Mouse (Mus musculus) brain, embryonic 14.5 days (tissue): Measurements from ENCODE around the gene Tbl1x. TPM values are rescaled to one million over a fixed set of nuclear protein-coding genes. Genes with fewer than 3 reads are reported as not detected.

Experiments
- DNase-seq: peaks from one replicate; pipeline ENCODE4 v3.0.0-alpha.2; 2011; ENCODE audit warnings: low read depth
- CTCF ChIP-seq: fragments of 200-500 bp; IDR thresholded peaks from 2 replicates; pipeline ENCODE4 v1.5.1; 2012; ENCODE audit warnings: inconsistent platforms, mild to moderate bottlenecking, moderate library complexity, borderline replicate concordance; ENCODE audit not compliant: insufficient read depth, insufficient read length; ENCODE audit errors: extremely low read depth
- POLR2A ChIP-seq: fragments of 200-500 bp; IDR thresholded peaks from 2 replicates; pipeline ENCODE4 v1.6.1; 2012; ENCODE audit warnings: mild to moderate bottlenecking, inconsistent platforms, borderline replicate concordance; ENCODE audit not compliant: poor library complexity, insufficient read depth, insufficient read length, severe bottlenecking; ENCODE audit errors: extremely low read depth
- polyA plus RNA-seq: library from polyadenylated mRNA; depleted of rRNA; stranded (reverse); fragments of >200 nt; gene quantifications from 2 replicates; pipeline ENCODE4 v1.2.3, GENCODE M21; 2012; rRNA removed

The Tbl1x gene
- 47.0 and 51.8 TPM in 2 replicates for polyA plus RNA-seq

- TF ChIP-seq POLR2A (0 out of 2 replicates have a peak, but pooled peaks have one; percentile 20), CTCF (no peak)
- DNase-seq: peak; percentile 92
These were observed at the start of gene Tbl1x for GRCm38 (mm10) chrX:77510371-77511300. TSS of gene Tbl1x (plus strand) at chrX:77511013.

DNA sequence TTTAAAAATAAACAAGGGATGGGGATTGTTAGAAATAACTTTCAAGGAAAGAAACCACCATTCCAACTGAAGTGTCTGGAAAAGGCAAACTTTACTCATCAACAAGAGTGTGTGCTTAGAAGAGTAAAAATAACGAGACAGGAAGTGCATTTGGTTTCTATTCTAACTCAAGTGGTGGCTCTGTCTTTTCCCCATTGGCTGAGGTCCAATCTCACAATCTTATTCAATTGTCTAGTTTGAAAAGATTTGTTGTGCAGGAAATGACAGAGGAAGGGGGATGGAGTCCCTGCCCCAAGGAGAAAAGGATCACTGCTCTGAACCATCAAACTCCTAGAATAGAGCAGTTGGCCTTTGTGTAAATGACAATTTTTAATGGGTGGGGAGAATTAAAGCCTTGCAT is 41.6 kb upstream of the Tbl1x start:
- DNase-seq: no peak
- TF ChIP-seq CTCF (no peak), POLR2A (no peak)

DNA sequence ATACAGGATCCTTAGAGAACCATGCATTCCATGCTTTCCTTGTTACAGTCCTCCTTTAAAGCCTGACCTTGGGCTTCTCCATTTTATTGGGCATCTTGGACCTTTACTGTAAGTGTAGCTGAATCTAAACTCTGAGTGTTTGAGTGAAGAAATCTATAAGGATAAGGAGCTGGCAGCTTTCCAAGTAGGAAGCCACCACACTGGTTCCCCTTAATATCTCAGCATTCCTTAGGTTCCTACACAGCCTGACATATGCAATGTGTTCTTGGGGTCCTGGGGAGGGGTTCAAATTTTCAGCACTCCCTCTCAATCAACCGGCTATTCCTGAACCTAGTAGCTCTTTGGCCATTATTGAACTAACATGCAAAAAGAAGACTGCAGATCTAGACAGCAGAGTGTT is 38.0 kb upstream of the Tbl1x start:
- TF ChIP-seq POLR2A (no peak), CTCF (no peak)
- no peak for DNase-seq

DNA sequence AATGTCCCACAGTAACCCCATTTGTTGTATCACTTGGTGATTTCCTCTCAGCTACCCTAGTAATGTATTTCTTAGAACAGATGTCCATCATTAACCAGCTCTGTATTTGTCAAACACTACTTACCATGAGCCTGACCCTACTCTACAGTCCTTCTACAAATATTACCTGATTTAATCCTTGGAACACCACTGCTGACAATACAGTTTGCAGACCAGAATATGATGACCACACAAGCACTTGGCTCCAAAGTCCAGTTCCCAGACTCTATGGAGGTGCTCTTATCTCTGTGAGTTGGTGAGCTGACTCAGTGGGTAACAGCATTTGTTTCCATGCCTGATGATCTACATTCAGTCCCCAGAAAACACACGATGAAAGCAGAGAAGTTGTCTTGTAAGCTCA is 37.3 kb upstream of the Tbl1x start:
- TF ChIP-seq CTCF (no peak), POLR2A (no peak)
- DNase-seq: no peak

- peak; percentile 54 for DNase-seq
- TF ChIP-seq CTCF (no peak), POLR2A (no peak)
These were observed 36.3 kb upstream of the Tbl1x start for GRCm38 (mm10) chrX:77474551-77474950.

DNA sequence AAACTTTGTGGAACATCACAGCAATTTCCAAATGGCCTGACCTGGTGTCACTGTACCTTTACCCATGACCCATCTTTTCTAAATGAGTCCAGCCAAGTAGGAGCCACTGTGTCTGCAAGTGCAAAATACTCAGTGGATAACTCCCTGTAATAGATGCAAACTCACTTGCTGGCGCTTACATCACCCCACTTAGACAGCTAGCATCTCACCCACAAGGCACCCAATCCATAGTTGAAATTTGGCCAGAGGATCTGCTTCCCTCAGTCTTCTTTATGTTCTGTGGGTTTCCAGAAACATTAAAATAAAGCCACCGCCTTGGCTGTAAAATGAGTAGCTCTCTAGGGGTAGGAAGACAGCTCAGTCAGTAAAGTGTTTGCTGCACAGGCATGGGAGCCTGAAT is 33.3 kb upstream of the Tbl1x start:
- DNase-seq: no peak
- TF ChIP-seq POLR2A: no peak
- TF ChIP-seq CTCF: no peak

DNA sequence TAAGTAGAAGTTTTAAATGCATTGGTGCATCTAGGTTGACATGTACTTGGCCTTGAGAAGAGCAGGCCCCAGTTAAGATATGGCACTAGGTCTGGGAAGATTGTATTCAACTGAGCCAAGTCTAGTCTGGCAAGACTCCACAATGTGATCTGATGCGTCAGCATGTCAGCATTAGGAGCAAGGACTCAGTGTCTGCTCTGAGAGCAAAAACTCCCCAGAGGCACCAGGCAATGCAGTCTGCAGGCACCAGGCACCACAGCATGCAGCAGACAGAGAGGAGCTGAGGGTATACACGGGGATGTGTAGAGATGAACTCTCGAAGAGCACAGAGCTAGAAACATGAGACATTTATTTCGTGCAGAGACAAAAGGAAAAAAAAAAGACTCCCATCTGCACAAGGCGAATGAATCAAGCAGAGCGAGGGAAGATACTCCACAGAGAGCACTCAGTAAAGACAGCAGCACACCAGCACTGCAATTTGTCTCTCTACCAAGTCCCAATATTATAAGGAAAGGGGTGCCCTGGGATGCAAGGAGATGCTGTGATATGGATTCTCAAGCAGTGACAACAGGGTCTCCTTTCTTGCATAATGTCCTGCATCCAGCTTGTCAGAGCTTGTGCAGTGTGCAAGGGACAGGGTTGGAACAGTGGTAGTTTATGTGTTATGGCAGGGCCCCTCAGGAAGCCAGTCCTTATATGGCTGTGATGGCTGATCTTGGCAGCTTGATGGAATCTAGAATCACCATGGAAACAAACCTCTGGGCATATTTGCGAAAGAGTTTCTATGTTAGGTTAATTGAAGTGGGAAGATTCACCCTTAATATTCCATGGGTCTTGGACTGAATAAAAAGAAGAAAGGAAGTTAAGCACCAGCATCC is 22.7 kb upstream of the Tbl1x start:
- peak; percentile 44 for DNase-seq
- TF ChIP-seq POLR2A (no peak), CTCF (no peak)

- no peak for DNase-seq
- TF ChIP-seq POLR2A (no peak), CTCF (no peak)
These were observed 20.7 kb upstream of the Tbl1x start for GRCm38 (mm10) chrX:77490127-77490526.

GRCm38 (mm10) chrX:77509149-77509548 is 1.7 kb upstream of the Tbl1x start:
- TF ChIP-seq POLR2A (no peak), CTCF (no peak)
- DNase-seq: peak; percentile 98

GRCm38 (mm10) chrX:77509776-77510175 is 1.0 kb upstream of the Tbl1x start:
- TF ChIP-seq CTCF (no peak), POLR2A (no peak)
- peak; percentile 73 for DNase-seq
